Mouse (Mus musculus) ES-Bruce4 (cell line): ENCODE results near the gene Amz2. TPM values are rescaled to one million over a fixed set of nuclear protein-coding genes. Genes with fewer than 3 reads are reported as not detected.

ENCODE experiments used
- H3K27ac ChIP-seq: 2 replicates; pipeline ENCODE4 v1.5.1; 2012; ENCODE audit warnings: low read length, inconsistent platforms; ENCODE audit not compliant: insufficient read depth
- H3K27me3 ChIP-seq: 2 replicates; pipeline ENCODE4 v1.6.1; 2012; ENCODE audit warnings: mild to moderate bottlenecking, low read length, inconsistent platforms; ENCODE audit not compliant: control insufficient read depth, poor library complexity, insufficient read depth, severe bottlenecking
- H3K36me3 ChIP-seq: 2 replicates; pipeline ENCODE4 v1.6.1; 2012; ENCODE audit warnings: inconsistent platforms, mild to moderate bottlenecking, low read length, moderate library complexity; ENCODE audit not compliant: control insufficient read depth, poor library complexity, insufficient read depth, severe bottlenecking
- H3K4me1 ChIP-seq: one replicate; pipeline ENCODE4 v1.8.1; 2011; ENCODE audit warnings: low read length; ENCODE audit not compliant: control insufficient read depth, insufficient read depth
- H3K4me3 ChIP-seq: 2 replicates; pipeline ENCODE4 v1.5.1; 2011; ENCODE audit warnings: low read depth, mild to moderate bottlenecking, low read length
- H3K9ac ChIP-seq: 2 replicates; pipeline ENCODE4 v1.6.1; 2012; ENCODE audit warnings: low read depth, mild to moderate bottlenecking, inconsistent platforms; ENCODE audit not compliant: poor library complexity, severe bottlenecking
- H3K9me3 ChIP-seq: replicated peaks from 2 replicates; pipeline ENCODE4 v1.6.1; 2012; ENCODE audit warnings: mild to moderate bottlenecking, low read length, inconsistent platforms; ENCODE audit not compliant: control insufficient read depth, poor library complexity, insufficient read depth, severe bottlenecking
- CTCF ChIP-seq: IDR thresholded peaks from one replicate; pipeline ENCODE4 v1.8.1; 2011; ENCODE audit warnings: low read depth, low read length
- EP300 ChIP-seq: IDR thresholded peaks from 2 replicates; pipeline ENCODE4 v1.6.1; 2011; ENCODE audit warnings: low read depth, low read length; ENCODE audit not compliant: insufficient read depth
- POLR2A ChIP-seq: IDR thresholded peaks from one replicate; pipeline ENCODE4 v1.8.1; 2011; ENCODE audit warnings: low read length; ENCODE audit not compliant: insufficient read depth
- polyA plus RNA-seq: library from polyadenylated mRNA; stranded (reverse); fragments of >200 nt; gene quantifications from 2 replicates; pipeline ENCODE4 v1.2.4, GENCODE M21; 2011; ENCODE audit warnings: low read depth; ENCODE audit not compliant: missing spikeins, insufficient read depth, insufficient read length

Amz2 gene
- polyA plus RNA-seq, 1 experiment: 78.5 TPM

DNA sequence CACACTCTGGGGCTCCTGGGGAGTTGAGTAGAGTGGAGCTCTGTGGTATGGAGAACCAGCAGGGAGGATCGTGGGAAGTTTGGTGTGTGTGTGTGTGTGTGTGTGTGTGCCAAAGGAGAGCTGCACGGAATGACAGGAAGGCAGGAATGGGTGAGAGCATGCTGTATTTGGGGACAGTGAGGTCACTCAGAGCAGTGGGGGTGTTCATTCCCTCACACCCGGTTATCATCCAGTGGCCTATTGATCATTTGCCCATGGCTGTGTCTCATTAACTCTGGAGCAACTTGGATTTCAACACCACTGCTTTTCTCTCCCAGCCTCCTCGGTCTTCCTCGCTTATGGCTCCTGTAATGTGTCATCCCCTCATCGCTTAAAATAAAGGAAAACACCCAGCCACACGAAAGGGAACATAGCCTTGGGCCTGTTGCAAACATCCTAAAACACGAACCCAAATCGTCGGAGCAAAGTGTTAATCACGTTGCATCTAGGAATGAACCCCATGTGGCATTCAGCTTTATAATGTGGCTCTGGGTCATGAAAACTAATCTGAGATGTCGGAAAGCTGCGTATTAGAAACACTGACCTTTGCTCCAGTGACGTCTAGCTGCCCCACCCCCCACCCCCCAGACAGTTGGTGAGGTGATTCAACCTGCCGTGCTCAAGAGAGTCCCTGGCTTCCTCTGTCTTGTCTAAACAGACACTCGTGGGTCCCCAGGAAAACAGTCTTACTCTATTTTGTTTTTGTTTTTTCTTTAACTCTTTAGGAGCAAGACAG, 52.0 kb downstream of the Amz2 start:
- no peaks in the 10 kb centered on the region for H3K9me3 ChIP-seq
- no peaks in the 10 kb centered on the region for H3K4me1 ChIP-seq
- no peak overlapping the region for H3K27ac ChIP-seq
- H3K36me3 ChIP-seq: no peaks in the 10 kb centered on the region
- no peak for TF ChIP-seq POLR2A
- no peak for TF ChIP-seq CTCF
- TF ChIP-seq EP300: no peak
- no peak overlapping the region for H3K4me3 ChIP-seq
- H3K9ac ChIP-seq: no peak overlapping the region
- no peaks in the 10 kb centered on the region for H3K27me3 ChIP-seq

DNA sequence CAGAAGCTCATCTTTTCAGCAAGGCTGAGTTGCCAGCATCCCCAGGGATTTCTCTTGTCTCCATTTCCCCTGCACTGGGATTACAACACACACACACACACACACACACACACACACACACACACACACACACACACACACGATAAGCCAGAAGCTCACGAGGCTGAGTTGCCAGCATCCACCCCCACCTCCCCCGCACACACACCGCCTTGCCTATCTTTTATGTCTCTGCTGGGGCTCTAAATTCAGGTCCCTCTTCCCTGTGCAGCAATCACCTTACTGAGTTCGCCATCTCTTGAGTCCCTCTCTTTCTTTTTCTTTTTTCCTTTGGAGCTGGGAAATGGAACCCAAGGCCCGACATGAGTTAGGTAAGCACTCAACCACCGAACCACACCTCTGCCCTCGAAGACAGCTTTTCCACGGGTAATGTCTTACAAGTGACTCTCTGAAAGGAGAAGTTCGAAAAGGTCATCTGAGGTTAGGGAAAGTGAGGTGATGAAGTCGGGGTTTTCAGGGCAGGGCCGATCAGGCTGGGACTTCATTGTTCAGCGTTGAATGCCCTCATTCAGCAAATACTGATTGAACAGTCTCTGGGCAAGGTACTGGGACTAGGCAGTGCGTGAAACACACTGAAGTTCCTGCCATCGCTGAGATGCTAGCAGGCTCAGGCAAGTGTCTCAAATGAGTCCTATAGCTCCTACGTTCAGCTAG, 54.0 kb downstream of the Amz2 start:
- H3K27me3 ChIP-seq: no peaks in the 10 kb centered on the region
- no peaks in the 10 kb centered on the region for H3K9me3 ChIP-seq
- H3K36me3 ChIP-seq: no peaks in the 10 kb centered on the region
- H3K27ac ChIP-seq: no peak overlapping the region
- H3K4me1 ChIP-seq: no peaks in the 10 kb centered on the region
- no peak overlapping the region for H3K9ac ChIP-seq
- no peak overlapping the region for H3K4me3 ChIP-seq
- TF ChIP-seq EP300: no peak
- TF ChIP-seq POLR2A: no peak
- TF ChIP-seq CTCF: no peak

DNA sequence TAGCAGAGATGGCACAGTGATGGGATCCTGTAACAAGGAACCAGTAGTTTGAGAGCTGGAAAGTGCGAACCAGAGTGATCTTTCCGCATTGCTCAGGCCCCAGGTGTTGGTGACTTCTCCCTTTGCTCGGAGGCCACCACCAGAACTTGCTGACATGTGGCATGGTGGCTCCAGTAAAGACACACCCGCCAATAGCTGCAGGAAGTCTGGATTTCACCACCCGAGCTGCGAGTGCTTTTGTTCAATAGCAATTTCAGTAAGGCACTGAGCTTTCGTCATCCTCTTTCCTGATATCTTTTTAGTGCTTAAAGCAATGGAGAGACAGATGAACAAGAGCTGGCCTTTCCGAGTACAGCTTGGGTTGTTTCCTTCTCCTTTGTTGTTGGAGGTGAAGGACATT, 54.7 kb downstream of the Amz2 start:
- no peaks in the 10 kb centered on the region for H3K27me3 ChIP-seq
- H3K9me3 ChIP-seq: no peaks in the 10 kb centered on the region
- no peaks in the 10 kb centered on the region for H3K4me1 ChIP-seq
- no peaks in the 10 kb centered on the region for H3K36me3 ChIP-seq
- H3K9ac ChIP-seq: no peak overlapping the region
- H3K4me3 ChIP-seq: no peak overlapping the region
- TF ChIP-seq POLR2A (no peak), EP300 (no peak), CTCF (no peak)
- H3K27ac ChIP-seq: no peak overlapping the region

DNA sequence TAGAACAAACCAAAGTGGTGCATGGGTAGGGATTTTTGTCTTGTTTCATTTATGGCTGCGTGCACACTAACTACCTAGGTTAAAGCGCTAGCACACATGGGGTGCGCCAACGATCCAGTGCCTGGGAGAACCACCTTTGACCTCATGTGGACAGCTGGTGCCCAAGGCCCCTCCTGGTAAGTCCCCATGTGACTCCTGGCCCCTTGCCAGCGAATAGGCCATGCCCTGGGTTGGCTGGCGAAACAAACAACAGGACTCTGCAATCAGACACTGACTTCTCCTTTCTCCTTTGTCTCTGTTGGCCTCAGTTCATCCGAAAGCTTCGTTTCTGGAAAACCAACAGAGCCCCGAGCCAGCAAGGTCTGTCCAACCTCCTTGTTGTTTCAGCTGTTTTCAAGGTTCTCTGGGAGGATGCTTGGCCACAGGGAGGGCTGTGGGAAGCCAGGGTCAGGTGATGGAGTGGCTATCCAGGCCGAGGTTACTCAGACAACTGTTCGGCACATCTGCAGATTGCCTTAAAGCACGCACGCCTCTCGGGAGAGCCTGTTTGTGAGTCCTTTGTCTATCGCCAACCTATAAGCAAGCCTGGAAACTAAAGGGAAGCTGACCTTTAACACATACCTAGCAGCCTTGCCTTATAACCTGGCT, 59.8 kb downstream of the Amz2 start:
- no peaks in the 10 kb centered on the region for H3K27me3 ChIP-seq
- TF ChIP-seq EP300: no peak
- TF ChIP-seq POLR2A: no peak
- TF ChIP-seq CTCF: no peak
- H3K27ac ChIP-seq: no peak overlapping the region
- no peak overlapping the region for H3K4me3 ChIP-seq
- no peaks in the 10 kb centered on the region for H3K36me3 ChIP-seq
- H3K9ac ChIP-seq: no peak overlapping the region
- H3K4me1 ChIP-seq: no peaks in the 10 kb centered on the region
- H3K9me3 ChIP-seq: no peaks in the 10 kb centered on the region

DNA sequence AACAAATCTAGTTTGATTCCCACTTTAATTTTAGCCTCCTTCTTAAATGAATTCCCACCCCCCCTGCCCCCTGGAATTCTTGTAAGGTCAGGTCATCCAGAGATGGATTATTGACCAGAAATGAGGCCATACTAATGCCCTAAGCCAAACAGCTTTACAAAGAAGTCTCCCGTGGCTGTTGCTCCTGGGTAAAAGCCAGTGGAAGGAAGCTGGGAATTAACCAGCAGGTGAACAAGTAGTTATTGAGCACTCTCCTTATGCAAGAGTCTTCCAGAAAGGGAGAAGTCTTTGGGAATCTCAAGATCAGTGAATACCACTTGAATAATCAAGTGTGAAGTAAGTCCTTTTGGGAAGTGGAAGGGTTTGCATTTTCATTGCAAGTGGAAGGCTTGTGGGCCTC, 61.4 kb downstream of the Amz2 start:
- TF ChIP-seq POLR2A (no peak), CTCF (no peak), EP300 (no peak)
- Histone ChIP-seq H3K27me3 (no peaks in the 10 kb centered on the region), H3K4me1 (no peaks in the 10 kb centered on the region), H3K9ac (no peak overlapping the region), H3K4me3 (no peak overlapping the region), H3K27ac (no peak overlapping the region), H3K9me3 (no peaks in the 10 kb centered on the region), H3K36me3 (no peaks in the 10 kb centered on the region)
